Mouse (Mus musculus): ENCODE measurements around the gene Hectd1. TPM values are rescaled to one million over a fixed set of nuclear protein-coding genes. Genes with fewer than 3 reads are reported as not detected.
A peak's percentile ranks its signal among the peaks of the same experiment; 100 is the strongest.

Hectd1 gene
- polyA plus RNA-seq, 1 experiment from 2014 or later: 41.7 TPM

DNA sequence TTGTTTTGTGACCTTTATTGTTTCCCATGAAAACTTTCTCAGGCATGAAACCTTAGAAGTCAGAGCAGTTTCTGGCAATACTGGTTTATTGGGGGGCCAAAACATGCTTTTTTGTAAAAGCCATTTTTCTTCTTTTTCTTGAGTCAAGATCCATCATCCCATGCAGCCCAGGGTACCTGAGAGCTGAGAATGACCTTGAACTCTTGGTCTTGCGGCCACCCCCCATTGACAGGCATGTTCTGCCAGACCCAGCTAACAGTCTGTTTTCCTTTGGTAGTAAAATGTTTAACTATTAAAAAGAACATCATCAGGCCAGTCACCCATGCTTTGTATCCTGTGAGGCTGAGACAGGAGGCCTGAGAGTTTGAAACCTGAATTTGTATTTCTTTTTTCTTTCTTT, 15.9 kb upstream of the Hectd1 start:
- Histone ChIP-seq H3K36me3 (ENCODE audit: control insufficient read depth, insufficient read depth) (no peaks in the 10 kb centered on the region), H3K4me1 (replicated peaks; ENCODE audit: control insufficient read depth, insufficient read depth, low read length) (peaks cover 8% of the 10 kb centered on the region), H3K4me3 (replicated peaks; ENCODE audit: low read length) (peak overlapping the region; percentile 61), H3K4me2 (ENCODE audit: low read length) (peak overlapping the region; percentile 83), H3K27ac (ENCODE audit: low read length) (no peak overlapping the region), H3K27me3 (replicated peaks; ENCODE audit: control insufficient read depth, insufficient read depth, low read length) (no peaks in the 10 kb centered on the region), H3K9ac (replicated peaks; ENCODE audit: low read depth, low read length) (no peak overlapping the region), H3K9me3 (ENCODE audit: control insufficient read depth, low read length) (no peaks in the 10 kb centered on the region)
- 0 out of 2 replicates have a peak, but pooled peaks have one; percentile 3 for ATAC-seq
- 20% methylated on average over 1 of the region's 1 CpGs for WGBS

DNA sequence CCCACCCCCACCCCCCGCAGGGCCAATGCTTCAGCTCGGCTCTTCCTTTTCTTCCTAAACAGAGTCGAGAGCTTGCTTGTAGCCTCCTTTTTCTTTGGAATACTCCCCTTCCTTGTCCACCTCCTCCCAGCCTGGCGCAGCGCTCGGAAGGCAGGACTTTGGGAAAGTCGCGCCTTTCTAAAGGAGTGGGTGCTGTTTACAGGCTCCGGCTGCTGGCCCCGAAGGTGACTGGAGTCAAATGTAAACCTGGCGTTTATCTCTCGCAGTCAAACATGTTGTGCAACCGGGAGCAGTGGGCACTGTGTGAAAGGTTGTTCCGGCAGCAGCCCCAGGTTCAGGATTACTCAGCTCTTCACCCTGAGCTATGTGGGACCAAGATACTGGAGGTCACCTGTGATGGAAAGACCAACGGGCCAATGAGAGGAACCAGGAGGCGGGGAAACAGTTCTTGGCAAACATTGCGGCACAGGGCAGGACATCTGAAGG, 15.5 kb upstream of the Hectd1 start:
- peak overlapping the region; percentile 83 for H3K4me2 ChIP-seq (ENCODE audit: low read length)
- H3K27ac ChIP-seq (ENCODE audit: low read length): peak overlapping the region; percentile 56
- peak; percentile 98 for ATAC-seq
- peaks cover 8% of the 10 kb centered on the region for H3K4me1 ChIP-seq (replicated peaks; ENCODE audit: control insufficient read depth, insufficient read depth, low read length)
- no peaks in the 10 kb centered on the region for H3K36me3 ChIP-seq (ENCODE audit: control insufficient read depth, insufficient read depth)
- 1% methylated on average over 17 of the region's 17 CpGs for whole genome bisulfite sequencing
- peak overlapping the region; percentile 67 for H3K9ac ChIP-seq (replicated peaks; ENCODE audit: low read depth, low read length)
- peak overlapping the region; percentile 61 for H3K4me3 ChIP-seq (replicated peaks; ENCODE audit: low read length)
- H3K27me3 ChIP-seq (replicated peaks; ENCODE audit: control insufficient read depth, insufficient read depth, low read length): no peaks in the 10 kb centered on the region
- no peaks in the 10 kb centered on the region for H3K9me3 ChIP-seq (ENCODE audit: control insufficient read depth, low read length)

DNA sequence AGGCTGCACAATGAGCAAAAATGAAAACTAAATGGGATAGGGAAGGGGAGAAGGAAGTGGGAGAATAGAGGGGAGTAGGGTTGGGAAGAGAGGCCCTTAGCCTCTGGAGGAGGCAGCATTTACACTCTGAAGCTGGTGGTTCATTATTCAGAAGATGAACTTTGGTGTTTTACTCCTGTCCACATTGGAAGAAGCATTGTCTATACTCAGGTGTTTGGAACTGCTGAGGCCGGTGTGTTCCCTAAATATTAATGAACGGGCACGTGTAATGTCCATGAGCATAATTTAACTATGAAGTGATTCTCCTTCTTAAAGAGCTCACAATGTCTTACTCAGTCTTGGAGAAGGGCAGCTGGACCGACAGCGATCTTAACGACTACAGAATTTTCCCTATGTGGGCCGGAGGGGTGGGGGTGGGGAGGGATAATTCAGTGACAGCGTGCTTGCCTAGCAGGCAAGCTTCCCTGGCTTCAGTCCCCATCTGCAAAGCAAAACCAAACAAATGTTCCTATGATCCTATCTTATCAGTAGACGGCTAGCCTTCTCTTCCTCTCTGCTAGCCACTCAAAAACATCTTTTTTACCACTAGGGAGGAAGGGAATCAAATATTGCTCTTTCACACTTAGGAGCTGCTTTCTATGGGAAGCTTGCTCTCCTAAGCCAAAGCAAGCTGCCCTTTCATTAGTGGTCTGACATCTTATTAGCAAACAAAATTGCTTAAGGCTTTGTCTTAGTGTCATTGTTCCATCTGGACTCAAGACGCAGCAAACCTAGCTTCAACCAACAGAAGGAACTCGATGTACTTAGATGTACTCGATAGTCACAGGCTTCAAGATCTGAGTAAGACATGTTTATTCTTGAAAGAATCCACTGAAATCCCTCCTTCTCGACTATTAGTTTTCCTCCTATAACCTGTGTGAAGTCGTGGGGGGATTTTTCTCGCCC, 14.5 kb upstream of the Hectd1 start:
- Histone ChIP-seq H3K4me2 (ENCODE audit: low read length) (peak overlapping the region; percentile 83), H3K27me3 (replicated peaks; ENCODE audit: control insufficient read depth, insufficient read depth, low read length) (no peaks in the 10 kb centered on the region), H3K4me3 (replicated peaks; ENCODE audit: low read length) (peak overlapping the region; percentile 61), H3K9ac (replicated peaks; ENCODE audit: low read depth, low read length) (no peak overlapping the region), H3K36me3 (ENCODE audit: control insufficient read depth, insufficient read depth) (no peaks in the 10 kb centered on the region), H3K9me3 (ENCODE audit: control insufficient read depth, low read length) (no peaks in the 10 kb centered on the region), H3K4me1 (replicated peaks; ENCODE audit: control insufficient read depth, insufficient read depth, low read length) (peaks cover 8% of the 10 kb centered on the region), H3K27ac (ENCODE audit: low read length) (peak overlapping the region; percentile 56; the same call in 1 of the 2 replicates)
- 28% methylated on average over 15 of the region's 15 CpGs for WGBS
- no peak for ATAC-seq

DNA sequence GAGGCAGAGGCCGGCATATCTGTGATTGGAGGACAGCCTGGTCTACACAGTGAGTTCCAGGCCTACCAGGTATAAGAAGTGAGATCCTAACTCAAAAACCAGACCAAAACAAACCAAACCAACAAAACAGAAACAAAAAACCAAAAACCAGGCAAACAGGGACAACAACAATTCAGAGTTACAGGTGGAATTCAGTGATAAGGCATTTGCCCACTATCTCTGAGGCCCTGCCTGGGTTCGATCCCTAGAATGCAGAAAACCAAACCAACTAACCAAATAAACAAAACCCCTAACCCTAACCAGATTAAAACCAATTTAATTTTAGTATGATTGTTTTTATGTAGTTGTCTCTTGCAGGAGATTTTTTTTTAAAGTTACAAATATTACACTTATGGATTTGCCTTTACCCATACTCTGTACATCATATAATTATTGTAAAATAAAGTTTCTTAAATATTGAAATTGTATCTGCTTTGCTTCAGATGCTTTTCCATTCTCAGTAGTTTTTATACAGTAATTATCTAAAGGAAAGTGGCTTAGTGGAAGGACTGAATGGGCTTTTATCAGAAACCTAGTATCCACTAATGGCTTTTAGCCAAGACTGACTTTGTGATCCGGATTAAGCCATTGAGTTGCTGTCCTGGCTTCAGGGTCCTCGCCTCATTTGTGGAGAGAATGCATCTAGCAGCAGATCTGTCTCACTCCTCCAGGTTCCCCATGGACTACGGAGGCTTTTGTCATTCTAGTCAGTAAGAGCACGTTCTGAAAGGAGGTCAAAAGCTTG, 12.9 kb upstream of the Hectd1 start:
- WGBS: 34% methylated on average over 6 of the region's 6 CpGs
- peaks cover 8% of the 10 kb centered on the region for H3K4me1 ChIP-seq (replicated peaks; ENCODE audit: control insufficient read depth, insufficient read depth, low read length)
- ATAC-seq: no peak
- no peaks in the 10 kb centered on the region for H3K9me3 ChIP-seq (ENCODE audit: control insufficient read depth, low read length)
- no peak overlapping the region for H3K27ac ChIP-seq (ENCODE audit: low read length)
- no peaks in the 10 kb centered on the region for H3K36me3 ChIP-seq (ENCODE audit: control insufficient read depth, insufficient read depth)
- H3K27me3 ChIP-seq (replicated peaks; ENCODE audit: control insufficient read depth, insufficient read depth, low read length): no peaks in the 10 kb centered on the region
- no peak overlapping the region for H3K9ac ChIP-seq (replicated peaks; ENCODE audit: low read depth, low read length)
- no peak overlapping the region for H3K4me2 ChIP-seq (ENCODE audit: low read length)
- H3K4me3 ChIP-seq (replicated peaks; ENCODE audit: low read length): no peak overlapping the region

DNA sequence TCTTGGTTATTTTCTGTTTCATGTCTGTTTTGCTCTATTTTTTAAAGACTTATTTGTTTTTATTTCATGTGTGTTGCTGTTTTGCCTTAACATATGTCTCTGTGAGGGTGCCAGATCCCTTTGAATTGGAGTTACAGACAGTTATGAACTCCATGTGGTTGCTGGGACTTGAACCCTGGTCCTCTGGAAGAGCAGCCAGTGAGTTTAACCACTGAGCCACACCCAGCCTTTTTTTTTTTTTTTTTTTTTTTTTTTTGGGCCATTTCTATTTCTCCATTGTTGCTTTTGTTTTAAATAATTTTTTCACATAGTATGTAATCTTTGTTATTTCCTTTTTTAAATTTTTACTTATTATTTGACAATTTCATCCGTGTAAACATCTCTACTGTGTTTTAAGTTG, 10.5 kb upstream of the Hectd1 start:
- Histone ChIP-seq H3K4me3 (replicated peaks; ENCODE audit: low read length) (no peak overlapping the region), H3K9ac (replicated peaks; ENCODE audit: low read depth, low read length) (no peak overlapping the region), H3K27ac (ENCODE audit: low read length) (no peak overlapping the region), H3K4me1 (replicated peaks; ENCODE audit: control insufficient read depth, insufficient read depth, low read length) (peaks cover 8% of the 10 kb centered on the region), H3K27me3 (replicated peaks; ENCODE audit: control insufficient read depth, insufficient read depth, low read length) (no peaks in the 10 kb centered on the region), H3K36me3 (ENCODE audit: control insufficient read depth, insufficient read depth) (no peaks in the 10 kb centered on the region), H3K9me3 (ENCODE audit: control insufficient read depth, low read length) (no peaks in the 10 kb centered on the region), H3K4me2 (ENCODE audit: low read length) (no peak overlapping the region)
- WGBS: 84% methylated on average over 1 of the region's 1 CpGs
- ATAC-seq: no peak

DNA sequence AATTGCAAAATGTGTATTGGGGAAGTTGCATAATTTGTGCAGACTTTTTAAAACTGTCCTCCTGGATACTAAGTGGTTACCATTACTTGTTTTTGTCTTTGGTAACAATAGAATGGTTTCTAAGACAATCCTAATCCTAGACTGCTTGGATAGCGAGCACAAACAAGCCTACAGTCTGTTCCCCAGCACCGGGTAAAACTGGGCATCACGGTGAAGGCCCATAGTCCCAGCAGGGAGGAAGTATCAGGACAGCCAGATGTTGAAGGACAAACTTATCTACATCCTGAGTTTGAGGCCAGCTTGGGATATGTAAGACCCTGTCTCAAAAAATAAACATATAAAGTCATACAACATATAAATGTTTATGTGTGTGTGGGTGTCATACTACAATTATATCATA, 5.9 kb upstream of the Hectd1 start:
- H3K4me2 ChIP-seq (ENCODE audit: low read length): no peak overlapping the region
- H3K9ac ChIP-seq (replicated peaks; ENCODE audit: low read depth, low read length): no peak overlapping the region
- WGBS: 40% methylated on average over 3 of the region's 3 CpGs
- no peaks in the 10 kb centered on the region for H3K27me3 ChIP-seq (replicated peaks; ENCODE audit: control insufficient read depth, insufficient read depth, low read length)
- peaks cover 2% of the 10 kb centered on the region for H3K4me1 ChIP-seq (replicated peaks; ENCODE audit: control insufficient read depth, insufficient read depth, low read length)
- no peaks in the 10 kb centered on the region for H3K9me3 ChIP-seq (ENCODE audit: control insufficient read depth, low read length)
- no peaks in the 10 kb centered on the region for H3K36me3 ChIP-seq (ENCODE audit: control insufficient read depth, insufficient read depth)
- ATAC-seq: no peak
- no peak overlapping the region for H3K27ac ChIP-seq (ENCODE audit: low read length)
- H3K4me3 ChIP-seq (replicated peaks; ENCODE audit: low read length): no peak overlapping the region

DNA sequence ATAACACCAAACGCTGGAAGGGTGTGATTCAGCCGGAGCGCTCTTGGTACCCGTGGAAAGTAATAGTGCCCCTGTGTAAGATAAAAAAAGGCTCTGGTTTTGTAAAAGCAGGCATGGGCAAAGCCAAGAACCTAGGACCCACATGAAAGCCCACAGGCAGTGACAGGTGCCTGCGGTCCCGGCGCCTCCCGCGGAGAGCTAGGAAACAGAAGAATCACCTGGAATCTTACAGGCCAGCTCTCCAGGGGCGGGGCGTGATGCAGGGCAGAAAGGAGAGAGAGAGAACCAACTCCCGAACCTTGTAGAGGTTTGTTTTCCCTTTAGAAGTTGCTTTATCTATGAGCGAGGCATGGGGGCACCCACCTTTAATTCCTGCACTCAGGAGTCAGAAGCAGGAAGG, 2.6 kb upstream of the Hectd1 start:
- Histone ChIP-seq H3K4me1 (replicated peaks; ENCODE audit: control insufficient read depth, insufficient read depth, low read length) (peaks cover 16% of the 10 kb centered on the region), H3K4me2 (ENCODE audit: low read length) (no peak overlapping the region), H3K36me3 (ENCODE audit: control insufficient read depth, insufficient read depth) (no peaks in the 10 kb centered on the region), H3K27me3 (replicated peaks; ENCODE audit: control insufficient read depth, insufficient read depth, low read length) (no peaks in the 10 kb centered on the region), H3K9me3 (ENCODE audit: control insufficient read depth, low read length) (no peaks in the 10 kb centered on the region), H3K27ac (ENCODE audit: low read length) (no peak overlapping the region), H3K9ac (replicated peaks; ENCODE audit: low read depth, low read length) (no peak overlapping the region), H3K4me3 (replicated peaks; ENCODE audit: low read length) (no peak overlapping the region)
- 71% methylated on average over 13 of the region's 13 CpGs for WGBS
- no peak for ATAC-seq

DNA sequence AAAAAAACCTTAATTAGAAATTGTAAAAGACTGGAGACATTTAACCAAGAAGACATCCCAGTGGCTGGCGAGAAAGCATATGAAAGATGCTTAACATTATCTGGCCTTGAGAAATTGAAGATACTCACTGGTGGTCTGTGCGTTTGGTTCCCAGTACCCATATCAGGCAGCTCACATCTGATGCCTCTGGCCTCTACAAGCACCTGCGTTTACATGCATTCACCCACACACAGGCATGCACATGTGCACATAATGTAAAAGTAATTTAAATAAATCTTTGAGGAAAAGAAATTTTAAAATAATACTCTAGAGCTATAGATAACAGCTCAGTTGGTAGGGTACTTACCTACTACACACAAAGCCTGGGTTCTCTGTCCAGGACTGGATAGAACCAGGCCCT, 2.0 kb upstream of the Hectd1 start:
- ATAC-seq: no peak
- Histone ChIP-seq H3K4me1 (replicated peaks; ENCODE audit: control insufficient read depth, insufficient read depth, low read length) (peaks cover 16% of the 10 kb centered on the region), H3K4me2 (ENCODE audit: low read length) (no peak overlapping the region), H3K27ac (ENCODE audit: low read length) (no peak overlapping the region), H3K4me3 (replicated peaks; ENCODE audit: low read length) (no peak overlapping the region), H3K9ac (replicated peaks; ENCODE audit: low read depth, low read length) (no peak overlapping the region), H3K9me3 (ENCODE audit: control insufficient read depth, low read length) (no peaks in the 10 kb centered on the region), H3K27me3 (replicated peaks; ENCODE audit: control insufficient read depth, insufficient read depth, low read length) (no peaks in the 10 kb centered on the region), H3K36me3 (ENCODE audit: control insufficient read depth, insufficient read depth) (no peaks in the 10 kb centered on the region)
- WGBS: 92% methylated on average over 3 of the region's 3 CpGs

DNA sequence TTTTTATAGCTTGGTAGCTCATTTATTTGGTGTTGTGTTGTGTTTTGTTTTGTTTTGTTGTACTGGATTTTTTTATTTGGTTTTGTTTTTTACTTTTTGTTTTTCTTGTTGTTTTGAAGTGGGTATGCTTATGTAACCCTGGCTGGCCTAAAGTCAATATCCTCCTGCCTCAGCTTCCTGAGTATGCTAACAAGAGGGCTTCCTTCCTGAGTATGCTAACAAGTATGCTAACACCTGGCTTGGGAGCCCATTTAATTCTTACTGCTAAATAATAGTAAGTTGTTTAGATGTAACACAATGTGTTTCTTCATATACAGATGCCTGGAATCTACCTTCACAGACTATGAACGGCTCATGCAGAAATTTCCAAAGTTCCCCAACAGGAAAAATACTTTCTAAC, 1.3 kb upstream of the Hectd1 start:
- Histone ChIP-seq H3K36me3 (ENCODE audit: control insufficient read depth, insufficient read depth) (no peaks in the 10 kb centered on the region), H3K9me3 (ENCODE audit: control insufficient read depth, low read length) (no peaks in the 10 kb centered on the region), H3K4me3 (replicated peaks; ENCODE audit: low read length) (no peak overlapping the region), H3K9ac (replicated peaks; ENCODE audit: low read depth, low read length) (no peak overlapping the region), H3K27me3 (replicated peaks; ENCODE audit: control insufficient read depth, insufficient read depth, low read length) (no peaks in the 10 kb centered on the region), H3K4me2 (ENCODE audit: low read length) (no peak overlapping the region), H3K27ac (ENCODE audit: low read length) (no peak overlapping the region), H3K4me1 (replicated peaks; ENCODE audit: control insufficient read depth, insufficient read depth, low read length) (peaks cover 16% of the 10 kb centered on the region)
- WGBS: 83% methylated on average over 1 of the region's 1 CpGs
- ATAC-seq: no peak
